Mouse (Mus musculus) limb, embryonic 15.5 days (tissue): ENCODE data around the gene March8. TPM values are rescaled to one million over a fixed set of nuclear protein-coding genes. Genes with fewer than 3 reads are reported as not detected.

Experiments used
- ATAC-seq: fragments of 200-750 bp; cut with Nextera tagmentation; 2 replicates; pipeline ENCODE4 v1.8.0; 2017; ENCODE audit warnings: low read depth, moderate TSS enrichment; ENCODE audit not compliant: insufficient number of reproducible peaks, low FRiP score, low TSS enrichment
- H3K27ac ChIP-seq: fragments of 300-500 bp; sonication (generic); 2 replicates; pipeline ENCODE4 v1.5.1; 2015; ENCODE audit warnings: moderate library complexity, mild to moderate bottlenecking, inconsistent platforms
- H3K27me3 ChIP-seq: fragments of 300-500 bp; sonication (generic); 2 replicates; pipeline ENCODE4 v1.6.1; 2015; ENCODE audit warnings: inconsistent platforms
- H3K36me3 ChIP-seq: fragments of 300-500 bp; sonication (generic); 2 replicates; pipeline ENCODE4 v1.6.1; 2015; ENCODE audit warnings: inconsistent platforms
- H3K4me1 ChIP-seq: fragments of 300-500 bp; sonication (generic); 2 replicates; pipeline ENCODE4 v1.6.1; 2015; ENCODE audit warnings: inconsistent platforms
- H3K4me2 ChIP-seq: fragments of 300-500 bp; sonication (generic); 2 replicates; pipeline ENCODE4 v1.6.1; 2015; ENCODE audit warnings: mild to moderate bottlenecking, inconsistent platforms
- H3K4me3 ChIP-seq: fragments of 300-500 bp; sonication (generic); 2 replicates; pipeline ENCODE4 v1.5.1; 2015; ENCODE audit warnings: mild to moderate bottlenecking, inconsistent platforms
- H3K9ac ChIP-seq: fragments of 300-500 bp; sonication (generic); 2 replicates; pipeline ENCODE4 v1.6.1; 2015; ENCODE audit warnings: inconsistent platforms
- H3K9me3 ChIP-seq: fragments of 300-500 bp; sonication (generic); 2 replicates; pipeline ENCODE4 v1.6.1; 2016; ENCODE audit warnings: inconsistent platforms
- WGBS: fragments of 180-500 bp; shearing (Covaris S2); methylation state at CpG from one replicate; pipeline ENCODE4 v1.1.7; 2015; 5-methylcytosine and 5-hydroxymethylcytosine counted together
- polyA plus RNA-seq: library from polyadenylated mRNA; unstranded; fragments of >200 nt; fragmentation: Nextera tagmentation; extraction: Ambion mirVana; gene quantifications from 2 replicates; pipeline ENCODE4 v1.2.1, GENCODE M21; 2015

The March8 gene
- polyA plus RNA-seq, 1 experiment from 2014 or later, result 26.0 TPM

DNA sequence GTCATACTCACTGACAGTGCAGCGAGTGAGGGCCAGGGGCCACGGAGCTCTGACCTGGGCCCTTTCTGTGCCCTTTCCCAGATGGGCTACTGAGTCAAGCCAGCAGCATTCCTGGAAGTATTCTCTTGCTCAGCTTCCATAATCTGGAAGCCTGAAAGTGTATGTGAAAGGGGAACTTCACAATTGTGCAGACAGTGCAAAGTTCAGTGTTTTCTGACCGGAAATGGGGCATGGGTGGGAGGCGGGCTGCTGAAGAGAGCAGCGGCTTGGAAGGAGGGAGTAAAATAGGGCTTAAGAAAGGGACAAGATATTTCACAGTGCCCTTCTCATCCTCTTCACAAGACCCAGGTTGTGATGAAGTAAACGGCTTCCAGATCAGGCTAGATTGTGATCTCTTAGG, 101.7 kb downstream of the March8 start:
- Histone ChIP-seq H3K9me3 (no peaks in the 10 kb centered on the region), H3K4me3 (no peak overlapping the region), H3K36me3 (no peaks in the 10 kb centered on the region), H3K27me3 (no peaks in the 10 kb centered on the region), H3K27ac (no peak overlapping the region), H3K4me1 (no peaks in the 10 kb centered on the region), H3K4me2 (no peak overlapping the region), H3K9ac (no peak overlapping the region)
- 85% methylated on average over 6 of the region's 6 CpGs for WGBS
- no peak for ATAC-seq

- Histone ChIP-seq H3K36me3 (no peaks in the 10 kb centered on the region), H3K27me3 (no peaks in the 10 kb centered on the region), H3K4me3 (no peak overlapping the region), H3K27ac (no peak overlapping the region), H3K4me1 (no peaks in the 10 kb centered on the region), H3K9ac (no peak overlapping the region), H3K4me2 (no peak overlapping the region), H3K9me3 (no peaks in the 10 kb centered on the region)
- no peak for ATAC-seq
- 63% methylated on average over 4 of the region's 4 CpGs for WGBS
Measured at GRCm38 (mm10) chr6:116440447-116440846, 102.6 kb downstream of the March8 start.

DNA sequence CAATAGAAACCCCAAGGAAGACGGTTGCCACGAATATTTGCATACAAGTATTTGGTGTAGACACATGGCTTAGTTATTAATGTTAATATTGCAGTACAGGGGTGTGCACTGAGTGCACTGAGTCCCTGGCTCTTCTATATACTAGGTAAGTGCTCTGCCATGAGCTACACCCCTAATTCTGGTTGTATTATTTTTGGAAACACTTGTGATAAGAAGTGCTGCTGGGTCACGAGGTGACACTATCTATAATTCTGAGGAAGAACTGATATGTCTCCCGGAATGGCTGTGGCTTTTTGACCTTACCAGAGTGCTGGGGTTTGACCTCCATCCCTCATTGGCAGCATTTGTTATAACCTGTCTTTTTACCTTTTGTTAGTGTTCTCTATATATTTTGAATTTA, 103.0 kb downstream of the March8 start:
- H3K36me3 ChIP-seq, result no peaks in the 10 kb centered on the region
- WGBS, result 78% methylated on average over 4 of the region's 4 CpGs

DNA sequence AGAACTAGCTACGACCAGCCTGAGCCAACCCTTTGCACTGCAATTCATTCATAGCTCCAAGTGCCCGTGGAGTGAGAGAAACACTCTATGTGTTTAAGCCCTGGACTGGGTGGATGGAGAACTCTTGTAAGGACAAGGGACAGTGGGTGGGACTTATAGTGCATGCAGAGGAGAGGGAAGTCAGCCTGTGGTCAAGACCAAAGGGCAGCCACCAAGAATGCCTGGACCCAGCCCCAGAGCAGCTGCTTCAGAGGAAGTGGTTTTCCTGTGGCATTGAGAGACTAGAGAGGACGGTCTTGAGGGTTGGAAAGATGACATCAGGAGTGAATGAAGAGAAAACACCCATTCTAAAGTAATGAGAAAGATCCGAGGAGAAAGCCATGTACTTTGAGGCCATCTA, 118.0 kb downstream of the March8 start:
- no peak overlapping the region for H3K9ac ChIP-seq

More for the DNA sequence above, 103.0 kb downstream of the March8 start:
- H3K27me3 ChIP-seq, result no peaks in the 10 kb centered on the region
- no peak for ATAC-seq
- H3K9ac ChIP-seq, result no peak overlapping the region
- H3K4me2 ChIP-seq, result no peak overlapping the region
- no peaks in the 10 kb centered on the region for H3K4me1 ChIP-seq
- no peaks in the 10 kb centered on the region for H3K9me3 ChIP-seq
- no peak overlapping the region for H3K4me3 ChIP-seq
- no peak overlapping the region for H3K27ac ChIP-seq

DNA sequence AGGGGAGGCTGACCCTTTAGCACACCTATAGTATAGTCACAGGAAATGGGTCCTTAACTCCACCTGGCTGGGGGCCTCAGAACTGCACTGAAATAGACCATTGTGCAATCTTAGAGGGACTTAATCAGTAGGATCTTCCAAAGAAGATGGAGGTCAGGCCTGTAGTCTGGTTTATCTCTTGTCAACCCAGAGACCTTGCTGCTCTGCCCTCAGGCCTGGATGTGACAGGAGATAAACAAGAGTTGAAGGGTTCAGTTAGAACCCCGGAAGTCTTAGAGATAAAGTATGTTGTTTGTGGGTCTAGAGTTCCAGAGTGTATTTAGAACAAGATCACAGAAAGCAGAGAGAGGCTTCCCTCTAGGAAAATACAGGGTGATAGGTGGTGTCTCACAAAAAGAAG, 118.7 kb downstream of the March8 start:
- Histone ChIP-seq H3K27ac (no peak overlapping the region), H3K4me1 (peaks cover 6% of the 10 kb centered on the region), H3K9ac (no peak overlapping the region), H3K4me2 (no peak overlapping the region), H3K9me3 (no peaks in the 10 kb centered on the region), H3K4me3 (no peak overlapping the region), H3K36me3 (no peaks in the 10 kb centered on the region), H3K27me3 (peaks cover 28% of the 10 kb centered on the region)
- WGBS, result 69% methylated on average over 1 of the region's 1 CpGs
- ATAC-seq, result no peak

More for the DNA sequence above, 118.0 kb downstream of the March8 start:
- ATAC-seq, result no peak
- H3K4me2 ChIP-seq, result no peak overlapping the region
- no peaks in the 10 kb centered on the region for H3K9me3 ChIP-seq
- WGBS, result 75% methylated on average over 4 of the region's 4 CpGs
- no peaks in the 10 kb centered on the region for H3K36me3 ChIP-seq
- peaks cover 21% of the 10 kb centered on the region for H3K27me3 ChIP-seq
- H3K27ac ChIP-seq, result no peak overlapping the region
- no peak overlapping the region for H3K4me3 ChIP-seq
- H3K4me1 ChIP-seq, result peaks cover 4% of the 10 kb centered on the region

- ATAC-seq, result no peak
- 77% methylated on average over 4 of the region's 4 CpGs for WGBS
- Histone ChIP-seq H3K4me1 (peaks cover 6% of the 10 kb centered on the region), H3K27ac (no peak overlapping the region), H3K9me3 (no peaks in the 10 kb centered on the region), H3K36me3 (no peaks in the 10 kb centered on the region), H3K27me3 (peaks cover 39% of the 10 kb centered on the region), H3K9ac (no peak overlapping the region), H3K4me3 (no peak overlapping the region), H3K4me2 (no peak overlapping the region)
Measured at GRCm38 (mm10) chr6:116458728-116459127, 120.9 kb downstream of the March8 start.

Other genes with a start within 250 kb of the March8 start
- 10.8 and 12.0 TPM in 2 replicates for gene Tmcc1, start 144.5 kb upstream of the March8 start, polyA plus RNA-seq
- 46.1 and 46.6 TPM in 2 replicates for gene Washc2, start 130.0 kb upstream of the March8 start, polyA plus RNA-seq
- gene Zfand4, start 73.8 kb upstream of the March8 start, polyA plus RNA-seq, result 5.1 and 5.5 TPM in 2 replicates
- 3.1 and 3.7 TPM in 2 replicates for gene Alox5, start 123.2 kb downstream of the March8 start, polyA plus RNA-seq
- gene Olfr211, start 151.1 kb downstream of the March8 start, polyA plus RNA-seq, result not detected in 2 replicates
- gene Olfr212, start 168.5 kb downstream of the March8 start, polyA plus RNA-seq, result not detected in 2 replicates
- gene Olfr213, start 200.4 kb downstream of the March8 start, polyA plus RNA-seq, result not detected in 2 replicates
- 0.44 and 0.78 TPM in 2 replicates for gene Gm5580, start 213.1 kb downstream of the March8 start, polyA plus RNA-seq
- gene Olfr214, start 216.2 kb downstream of the March8 start, polyA plus RNA-seq, result not detected in 2 replicates
- gene Olfr215, start 246.2 kb downstream of the March8 start, polyA plus RNA-seq, result not detected in 2 replicates